Mouse (Mus musculus) embryo, embryonic 11 days (tissue): ENCODE results near the gene Htr2a.

Experiments used
- DNase-seq: peaks from one replicate; pipeline ENCODE4 v3.0.0-alpha.2; 2015

Gene Htr2a

GRCm38 (mm10) chr14:74640819-74641381, at the start of gene Htr2a:
TSS of gene Htr2a (plus strand) at chr14:74640840.
- DNase-seq = peak; percentile 61

- DNase-seq = no peak
These were observed 39.1 kb upstream of the Htr2a start for GRCm38 (mm10) chr14:74601333-74602087.

- peak; percentile 68 for DNase-seq
These were observed 38.1 kb upstream of the Htr2a start for GRCm38 (mm10) chr14:74602543-74602942.

GRCm38 (mm10) chr14:74603131-74603766, 37.4 kb upstream of the Htr2a start:
- DNase-seq = no peak

GRCm38 (mm10) chr14:74611326-74611725, 29.3 kb upstream of the Htr2a start:
- DNase-seq = no peak

- DNase-seq = no peak
These were observed 21.8 kb upstream of the Htr2a start for GRCm38 (mm10) chr14:74618858-74619257.

GRCm38 (mm10) chr14:74638071-74638470, 2.6 kb upstream of the Htr2a start:
- no peak for DNase-seq

GRCm38 (mm10) chr14:74641668-74642230, 1.1 kb downstream of the Htr2a start:
- peak; percentile 26 for DNase-seq

GRCm38 (mm10) chr14:74643296-74643695, 2.7 kb downstream of the Htr2a start:
- peak; percentile 82 for DNase-seq

GRCm38 (mm10) chr14:74646107-74646793, 5.6 kb downstream of the Htr2a start:
- DNase-seq = no peak

GRCm38 (mm10) chr14:74650001-74650400, 9.4 kb downstream of the Htr2a start:
- no peak for DNase-seq

GRCm38 (mm10) chr14:74651678-74652077, 11.0 kb downstream of the Htr2a start:
- DNase-seq = no peak

GRCm38 (mm10) chr14:74657227-74657626, 16.6 kb downstream of the Htr2a start:
- no peak for DNase-seq

GRCm38 (mm10) chr14:74659411-74659841, 18.8 kb downstream of the Htr2a start:
- DNase-seq = no peak

GRCm38 (mm10) chr14:74672137-74673019, 31.7 kb downstream of the Htr2a start:
- DNase-seq = no peak

GRCm38 (mm10) chr14:74673020-74673350, 32.3 kb downstream of the Htr2a start:
- no peak for DNase-seq

- no peak for DNase-seq
These were observed 32.9 kb downstream of the Htr2a start for GRCm38 (mm10) chr14:74673584-74673983.

- no peak for DNase-seq
These were observed 39.2 kb downstream of the Htr2a start for GRCm38 (mm10) chr14:74679841-74680240.

- DNase-seq = no peak
These were observed 43.8 kb downstream of the Htr2a start for GRCm38 (mm10) chr14:74684298-74684978.

- no peak for DNase-seq
These were observed 51.3 kb downstream of the Htr2a start for GRCm38 (mm10) chr14:74691963-74692362.

- DNase-seq = peak; percentile 13
These were observed 56.1 kb downstream of the Htr2a start for GRCm38 (mm10) chr14:74696766-74697165.

- DNase-seq = no peak
These were observed 56.8 kb downstream of the Htr2a start for GRCm38 (mm10) chr14:74697432-74697831.
